ENCODE assay signal across 8 mouse cellular contexts in genomic region chr9:15305503-15306397, GRCm38 (mm10). TPM values are rescaled to one million over a fixed set of nuclear protein-coding genes. Genes with fewer than 3 reads are reported as not detected.
A peak's percentile ranks its signal among the peaks of the same experiment; 100 is the strongest.
DNase-seq lines count a peak whose midpoint lies in the region; ATAC-seq and TF ChIP-seq lines count a peak whose summit lies in the region.

Gene Taf1d (plus strand): TSS chr9:15306214.

- no peaks in the 10 kb centered on the region for H3K4me1 ChIP-seq in ES-Bruce4 (ENCODE audit: control insufficient read depth, insufficient read depth, low read length)
- peaks cover 29% of the 10 kb centered on the region for H3K4me1 ChIP-seq in forebrain, embryonic 13.5 days
- H3K4me1 ChIP-seq in liver, postnatal 0 days (ENCODE audit: insufficient read depth): peaks cover 20% of the 10 kb centered on the region
- peaks cover 21% of the 10 kb centered on the region for H3K4me1 ChIP-seq in neural tube, embryonic 14.5 days (ENCODE audit: control insufficient read depth, insufficient read depth, low read length)

- peak within 1 kb of the TSS; percentile 88 for H3K4me2 ChIP-seq in forebrain, embryonic 13.5 days
- peak within 1 kb of the TSS; percentile 93 for H3K4me2 ChIP-seq in liver, postnatal 0 days (ENCODE audit: low read depth, low read length)
- peak within 1 kb of the TSS; percentile 94 for H3K4me2 ChIP-seq in neural tube, embryonic 14.5 days (ENCODE audit: low read depth, low read length)

- peak; percentile 94 for ATAC-seq in cerebellum, adult (ENCODE audit: insufficient number of reproducible peaks, low FRiP score, low TSS enrichment)
- peak; percentile 99 for ATAC-seq in forebrain, embryonic 13.5 days
- peak; percentile 94 for ATAC-seq in liver, postnatal 0 days
- peak; percentile 99 for ATAC-seq in neural tube, embryonic 14.5 days (ENCODE audit: low read depth)

- TF ChIP-seq EP300 in ES-Bruce4 (IDR thresholded peaks at IDR 0.05; ENCODE audit: insufficient read depth, low read depth, low read length): no peak
- peak; percentile 67 for TF ChIP-seq EP300 in liver, postnatal 0 days (IDR thresholded peaks at IDR 0.05; ENCODE audit: low read depth)

- DNase-seq in heart, postnatal 10 days: peak; percentile 98 to 99
- DNase-seq in large intestine, adult 2 months (ENCODE audit: low read depth, low spot score): peak; percentile 80
- DNase-seq in liver, postnatal 0 days: peak; percentile 99
- DNase-seq in testis, postnatal 10 days (ENCODE audit: low spot score): peak; percentile 100

- no peaks in the 10 kb centered on the region for H3K27me3 ChIP-seq in ES-Bruce4 (ENCODE audit: control insufficient read depth, insufficient read depth, low read length, poor library complexity, severe bottlenecking)
- H3K27me3 ChIP-seq in forebrain, embryonic 13.5 days: no peaks in the 10 kb centered on the region
- no peaks in the 10 kb centered on the region for H3K27me3 ChIP-seq in liver, postnatal 0 days (ENCODE audit: insufficient read depth, low read length)
- no peaks in the 10 kb centered on the region for H3K27me3 ChIP-seq in neural tube, embryonic 14.5 days (ENCODE audit: control insufficient read depth, insufficient read depth, low read length)

- H3K36me3 ChIP-seq in ES-Bruce4 (ENCODE audit: control insufficient read depth, insufficient read depth, low read length, poor library complexity, severe bottlenecking): peaks cover 40% of the 10 kb centered on the region
- peaks cover 27% of the 10 kb centered on the region for H3K36me3 ChIP-seq in forebrain, embryonic 13.5 days (ENCODE audit: poor library complexity, severe bottlenecking)
- peaks cover 28% of the 10 kb centered on the region for H3K36me3 ChIP-seq in liver, postnatal 0 days (replicated peaks; ENCODE audit: insufficient read depth, low read length)
- H3K36me3 ChIP-seq in neural tube, embryonic 14.5 days (ENCODE audit: control insufficient read depth, insufficient read depth, low read length): peaks cover 14% of the 10 kb centered on the region

- peak; percentile 85 for TF ChIP-seq POLR2A in ES-Bruce4 (IDR thresholded peaks at IDR 0.05; ENCODE audit: insufficient read depth, low read length)

- WGBS in forebrain, embryonic 13.5 days: 13% methylated on average over 43 of the region's 45 CpGs
- 5% methylated on average over 45 of the region's 45 CpGs for WGBS in large intestine, adult 2 months
- 8% methylated on average over 43 of the region's 45 CpGs for WGBS in liver, postnatal 0 days (ENCODE audit: insufficient replicate concordance)
- 12% methylated on average over 45 of the region's 45 CpGs for WGBS in neural tube, embryonic 14.5 days

- peak within 1 kb of the TSS; percentile 92 for H3K9ac ChIP-seq in ES-Bruce4 (ENCODE audit: low read depth, poor library complexity, severe bottlenecking)
- peak within 1 kb of the TSS; percentile 97 for H3K9ac ChIP-seq in forebrain, embryonic 13.5 days
- peak within 1 kb of the TSS; percentile 92 for H3K9ac ChIP-seq in liver, postnatal 0 days (replicated peaks)
- peak within 1 kb of the TSS; percentile 95 for H3K9ac ChIP-seq in neural tube, embryonic 14.5 days (replicated peaks; ENCODE audit: low read depth, low read length)

- H3K4me3 ChIP-seq in ES-Bruce4 (ENCODE audit: low read depth, low read length): peak within 1 kb of the TSS; percentile 96
- H3K4me3 ChIP-seq in forebrain, embryonic 13.5 days: peak within 1 kb of the TSS; percentile 88
- peak within 1 kb of the TSS; percentile 82 for H3K4me3 ChIP-seq in liver, postnatal 0 days (ENCODE audit: low read depth, low read length)
- peak within 1 kb of the TSS; percentile 91 for H3K4me3 ChIP-seq in neural tube, embryonic 14.5 days (ENCODE audit: low read depth, low read length)

- peak within 1 kb of the TSS; percentile 73 for H3K27ac ChIP-seq in ES-Bruce4 (ENCODE audit: insufficient read depth, low read length)
- peak within 1 kb of the TSS; percentile 91 for H3K27ac ChIP-seq in forebrain, embryonic 13.5 days
- H3K27ac ChIP-seq in liver, postnatal 0 days (ENCODE audit: low read depth): peak within 1 kb of the TSS; percentile 94
- H3K27ac ChIP-seq in neural tube, embryonic 14.5 days (ENCODE audit: low read depth, low read length): peak within 1 kb of the TSS; percentile 87

- intact Hi-C loops in heart, postnatal 10 days (cut with DNase I): loop anchor here (2.0 to 10.0 kb wide), 2 partner anchors 23 to 271 kb away; no protein-coding TSS in a partner anchor

- no peaks in the 10 kb centered on the region for H3K9me3 ChIP-seq in ES-Bruce4 (replicated peaks; ENCODE audit: control insufficient read depth, insufficient read depth, low read length, poor library complexity, severe bottlenecking)
- H3K9me3 ChIP-seq in forebrain, embryonic 13.5 days (replicated peaks): no peaks in the 10 kb centered on the region
- H3K9me3 ChIP-seq in liver, postnatal 0 days (ENCODE audit: low read length): no peaks in the 10 kb centered on the region
- H3K9me3 ChIP-seq in neural tube, embryonic 14.5 days (ENCODE audit: control insufficient read depth, low read length): no peaks in the 10 kb centered on the region

- no peak for TF ChIP-seq CTCF in ES-Bruce4 (IDR thresholded peaks at IDR 0.05; ENCODE audit: low read depth, low read length)
- no peak for TF ChIP-seq CTCF in liver, postnatal 0 days (IDR thresholded peaks at IDR 0.05; ENCODE audit: low read depth)

RNA-seq across cellular contexts. Expression of gene Taf1d, which starts in this region (rescaled TPM):
- polyA plus RNA-seq in ES-Bruce4 (2011; ENCODE audit: insufficient read depth, insufficient read length, low read depth, missing spikeins): 363 and 401 TPM in 2 replicates
- polyA plus RNA-seq in forebrain, embryonic 13.5 days (2015; fragmentation: Nextera tagmentation; extraction: Ambion mirVana): 64.8 and 66.2 TPM in 2 replicates
- total RNA-seq in heart, postnatal 10 days (2021): 10 to 100 TPM; 35.3 to 38.4 TPM
- 19.6 and 33.7 TPM in 2 replicates for polyA plus RNA-seq in large intestine, adult 2 months (2012; rRNA removed)
- 30.5 and 31.1 TPM in 2 replicates for polyA plus RNA-seq in liver, postnatal 0 days (2015; fragmentation: Nextera tagmentation; extraction: Ambion mirVana)
- 48.1 and 49.2 TPM in 2 replicates for polyA plus RNA-seq in neural tube, embryonic 14.5 days (2014; fragmentation: Nextera tagmentation; extraction: Ambion mirVana)

Comparison
In these comparisons a context has a peak if more than half of its experiments do, and no peak if none do; other contexts are left out.
1. Peak in every context shown above with its lines: DNase-seq, ATAC-seq, H3K4me3 ChIP-seq and H3K27ac ChIP-seq.